Mouse (Mus musculus) T-cell, adult 2 months (primary cell): Measurements from ENCODE around the gene Srd5a1.
"Not testable (repeated sequence)": the region's sequence is repeated elsewhere in the genome, so short reads cannot be mapped to it uniquely, and the experiment has no call there.

Source experiments
- DNase-seq: peaks from one replicate; pipeline ENCODE4 v3.0.0; 2022; ENCODE audit warnings: low spot score

The Srd5a1 gene

GRCm38 (mm10) chr13:69611398-69612174, at the start of gene Srd5a1:
TSS of gene Srd5a1 (minus strand) at chr13:69611442.
- peak; percentile 100 for DNase-seq

GRCm38 (mm10) chr13:69654508-69654907, 43.3 kb upstream of the Srd5a1 start:
- no peak for DNase-seq

GRCm38 (mm10) chr13:69646481-69646880, 35.2 kb upstream of the Srd5a1 start:
- no peak for DNase-seq

GRCm38 (mm10) chr13:69645694-69646423, 34.6 kb upstream of the Srd5a1 start:
- no peak for DNase-seq

GRCm38 (mm10) chr13:69644427-69645166, 33.4 kb upstream of the Srd5a1 start:
- DNase-seq, result no peak

GRCm38 (mm10) chr13:69643937-69644336, 32.7 kb upstream of the Srd5a1 start:
- no peak for DNase-seq

- no peak for DNase-seq
Measured at GRCm38 (mm10) chr13:69642656-69643216, 31.5 kb upstream of the Srd5a1 start.

GRCm38 (mm10) chr13:69641017-69641416, 29.8 kb upstream of the Srd5a1 start:
- DNase-seq, result no peak

- DNase-seq, result no peak
Measured at GRCm38 (mm10) chr13:69640541-69640940, 29.3 kb upstream of the Srd5a1 start.

GRCm38 (mm10) chr13:69640126-69640525, 28.9 kb upstream of the Srd5a1 start:
- no peak for DNase-seq

- no peak for DNase-seq
Measured at GRCm38 (mm10) chr13:69639251-69639650, 28.0 kb upstream of the Srd5a1 start.

- DNase-seq, result no peak
Measured at GRCm38 (mm10) chr13:69638108-69638626, 26.9 kb upstream of the Srd5a1 start.

GRCm38 (mm10) chr13:69637657-69638056, 26.4 kb upstream of the Srd5a1 start:
- no peak for DNase-seq

GRCm38 (mm10) chr13:69636816-69637215, 25.6 kb upstream of the Srd5a1 start:
- DNase-seq, result no peak

- no peak for DNase-seq
Measured at GRCm38 (mm10) chr13:69636375-69636774, 25.1 kb upstream of the Srd5a1 start.

GRCm38 (mm10) chr13:69635836-69636235, 24.6 kb upstream of the Srd5a1 start:
- not testable (repeated sequence) for DNase-seq

- DNase-seq, result no peak
Measured at GRCm38 (mm10) chr13:69633988-69634387, 22.7 kb upstream of the Srd5a1 start.

- DNase-seq, result no peak
Measured at GRCm38 (mm10) chr13:69633551-69633950, 22.3 kb upstream of the Srd5a1 start.

GRCm38 (mm10) chr13:69631659-69632058, 20.4 kb upstream of the Srd5a1 start:
- DNase-seq, result no peak

GRCm38 (mm10) chr13:69631111-69631510, 19.9 kb upstream of the Srd5a1 start:
- DNase-seq, result no peak

GRCm38 (mm10) chr13:69630576-69630975, 19.3 kb upstream of the Srd5a1 start:
- DNase-seq, result no peak

GRCm38 (mm10) chr13:69627941-69628340, 16.7 kb upstream of the Srd5a1 start:
- DNase-seq, result no peak
